Mouse (Mus musculus) lung, adult 2 months (tissue): Measurements from ENCODE around the gene Irs4.

Source experiments
- CTCF ChIP-seq: fragments of 200-500 bp; IDR thresholded peaks from 2 replicates; pipeline ENCODE4 v1.5.1; 2011; ENCODE audit warnings: mild to moderate bottlenecking, low read length, control low read depth; ENCODE audit not compliant: insufficient read depth
- POLR2A ChIP-seq: fragments of 200-500 bp; IDR thresholded peaks from 2 replicates; pipeline ENCODE4 v1.6.1; 2011; ENCODE audit warnings: low read depth, mild to moderate bottlenecking, control low read depth, low read length, borderline replicate concordance; ENCODE audit errors: extremely low read depth

GRCm38 (mm10) chrX:141724937-141725918 is at the start of gene Irs4:
- TF ChIP-seq POLR2A = no peak
- TF ChIP-seq CTCF = no peak
